Mouse (Mus musculus): Measurements from ENCODE around the gene Zfp652.

Gene Zfp652

GRCm38 (mm10) chr11:95769208-95769607 is 56.7 kb downstream of the Zfp652 start:
- peak; percentile 1 for DNase-seq

- peak; percentile 18 for DNase-seq
Observed at GRCm38 (mm10) chr11:95770720-95771364, 58.4 kb downstream of the Zfp652 start.

GRCm38 (mm10) chr11:95771665-95772064 is 59.2 kb downstream of the Zfp652 start:
- peak; percentile 1 for DNase-seq

GRCm38 (mm10) chr11:95773264-95773663 is 60.8 kb downstream of the Zfp652 start:
- DNase-seq: no peak

- DNase-seq: peak; percentile 77
Observed at GRCm38 (mm10) chr11:95777323-95778297, 65.1 kb downstream of the Zfp652 start.

GRCm38 (mm10) chr11:95778831-95779251 is 66.4 kb downstream of the Zfp652 start:
- peak; percentile 85 for DNase-seq

- no peak for DNase-seq
Observed at GRCm38 (mm10) chr11:95779366-95779765, 66.9 kb downstream of the Zfp652 start.

GRCm38 (mm10) chr11:95780480-95780879 is 68.0 kb downstream of the Zfp652 start:
- no peak for DNase-seq

GRCm38 (mm10) chr11:95781557-95781956 is 69.1 kb downstream of the Zfp652 start:
- DNase-seq: no peak

- no peak for DNase-seq
Observed at GRCm38 (mm10) chr11:95783457-95783856, 71.0 kb downstream of the Zfp652 start.

- DNase-seq: no peak
Observed at GRCm38 (mm10) chr11:95783958-95784357, 71.5 kb downstream of the Zfp652 start.

GRCm38 (mm10) chr11:95785675-95786074 is 73.2 kb downstream of the Zfp652 start:
- peak; percentile 68 for DNase-seq

- DNase-seq: no peak
Observed at GRCm38 (mm10) chr11:95786511-95786910, 74.0 kb downstream of the Zfp652 start.

GRCm38 (mm10) chr11:95789451-95789891 is 77.0 kb downstream of the Zfp652 start:
- DNase-seq: no peak

- no peak for DNase-seq
Observed at GRCm38 (mm10) chr11:95791787-95792186, 79.3 kb downstream of the Zfp652 start.

GRCm38 (mm10) chr11:95792950-95793509 is 80.6 kb downstream of the Zfp652 start:
- peak; percentile 54 for DNase-seq

GRCm38 (mm10) chr11:95794201-95794600 is 81.7 kb downstream of the Zfp652 start:
- DNase-seq: no peak

- no peak for DNase-seq
Observed at GRCm38 (mm10) chr11:95795582-95795981, 83.1 kb downstream of the Zfp652 start.

GRCm38 (mm10) chr11:95805010-95805409 is 92.5 kb downstream of the Zfp652 start:
- DNase-seq: no peak

- DNase-seq: peak; percentile 87
Observed at GRCm38 (mm10) chr11:95805527-95805926, 93.1 kb downstream of the Zfp652 start.

GRCm38 (mm10) chr11:95807884-95808283 is 95.4 kb downstream of the Zfp652 start:
- DNase-seq: no peak

GRCm38 (mm10) chr11:95808448-95809011 is 96.1 kb downstream of the Zfp652 start:
- peak; percentile 92 for DNase-seq

GRCm38 (mm10) chr11:95809603-95810002 is 97.1 kb downstream of the Zfp652 start:
- DNase-seq: peak; percentile 47
